Mouse (Mus musculus): ENCODE measurements around the gene Ralgps1. TPM values are rescaled to one million over a fixed set of nuclear protein-coding genes. Genes with fewer than 3 reads are reported as not detected.

The Ralgps1 gene
- polyA plus RNA-seq, 1 experiment from 2014 or later = 6.9 TPM

DNA sequence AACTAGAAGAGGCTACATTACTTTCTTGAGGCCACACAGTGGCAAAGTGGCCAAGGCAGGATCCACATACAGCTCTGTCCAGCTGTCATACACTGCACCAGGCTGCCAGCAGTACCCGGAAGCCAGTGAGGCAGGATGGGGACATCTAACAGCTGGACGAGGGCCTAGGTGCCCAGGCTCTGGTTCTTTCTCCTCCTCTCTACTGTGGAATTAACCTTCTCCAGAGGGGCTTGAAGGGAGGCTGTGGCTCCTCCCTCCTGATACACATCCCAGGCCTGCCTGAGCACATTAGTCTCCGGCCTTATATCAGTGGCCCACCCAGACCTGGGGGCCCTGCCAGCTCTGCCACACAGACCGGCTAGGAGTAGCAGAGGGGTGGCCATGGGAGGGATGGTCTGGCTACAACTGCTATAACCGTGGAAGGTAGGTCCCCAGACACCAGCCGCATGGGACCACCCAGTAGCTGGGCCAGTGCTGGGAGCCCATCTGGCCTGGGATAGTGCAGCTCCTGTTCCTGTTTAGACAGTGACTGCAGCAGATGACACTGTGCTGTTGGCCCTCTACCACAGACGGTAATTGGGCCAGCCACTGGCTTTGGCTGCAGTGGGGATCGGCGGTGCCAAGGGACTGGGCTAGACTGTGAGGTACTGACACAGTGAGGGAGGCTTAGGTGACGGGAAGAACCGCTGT, 192.9 kb downstream of the Ralgps1 start:
- H3K4me1 ChIP-seq = peaks cover 42% of the 10 kb centered on the region
- H3K27me3 ChIP-seq (ENCODE audit: low read depth, poor library complexity, severe bottlenecking) = no peaks in the 10 kb centered on the region
- H3K4me3 ChIP-seq = no peak overlapping the region
- no peaks in the 10 kb centered on the region for H3K36me3 ChIP-seq
- no peaks in the 10 kb centered on the region for H3K9me3 ChIP-seq (replicated peaks)
- H3K27ac ChIP-seq (replicated peaks) = peak overlapping the region; percentile 3; the same call in 1 of the 2 replicates
- no peak for DNase-seq (ENCODE audit: low spot score)
- 63% methylated on average over 11 of the region's 11 CpGs for WGBS

DNA sequence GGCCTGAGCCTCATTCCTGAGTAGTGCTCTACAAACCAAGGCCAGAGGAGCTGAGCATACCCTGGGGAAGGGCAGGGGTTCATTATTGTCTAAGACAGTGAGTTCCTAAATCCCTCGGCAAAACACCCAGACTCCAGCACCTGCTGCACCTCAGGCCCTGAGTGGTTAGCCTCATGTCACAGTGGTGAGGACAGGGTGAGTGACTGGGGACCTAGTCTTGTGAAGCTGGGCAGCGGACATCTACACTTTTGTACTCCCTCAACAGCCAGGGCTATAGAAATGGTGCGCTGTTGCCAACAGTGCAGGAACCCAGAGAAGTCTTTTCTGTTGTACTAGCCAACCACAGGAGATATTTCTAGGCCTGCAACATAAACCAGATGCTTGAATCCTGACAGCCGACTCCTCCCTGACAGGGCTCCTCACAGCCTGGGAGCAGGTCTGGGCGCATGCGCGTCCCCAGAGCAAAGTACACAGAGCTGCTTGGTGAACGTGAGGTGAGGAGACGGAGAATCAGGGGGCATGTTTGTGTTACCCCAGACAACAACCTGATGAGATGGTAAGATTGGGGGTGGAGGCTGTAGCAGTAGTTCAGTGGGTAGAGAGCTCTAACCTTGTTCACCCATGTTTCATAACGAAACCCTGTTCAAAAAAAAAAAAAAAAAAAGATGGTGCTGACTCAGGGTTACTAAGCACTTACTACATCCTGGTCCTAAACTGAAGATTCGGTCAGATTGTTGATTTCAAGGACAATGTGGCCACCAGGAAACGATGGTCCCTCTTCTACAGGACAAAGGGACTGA, 193.6 kb downstream of the Ralgps1 start:
- peak overlapping the region; percentile 73 for H3K27ac ChIP-seq (replicated peaks)

DNA sequence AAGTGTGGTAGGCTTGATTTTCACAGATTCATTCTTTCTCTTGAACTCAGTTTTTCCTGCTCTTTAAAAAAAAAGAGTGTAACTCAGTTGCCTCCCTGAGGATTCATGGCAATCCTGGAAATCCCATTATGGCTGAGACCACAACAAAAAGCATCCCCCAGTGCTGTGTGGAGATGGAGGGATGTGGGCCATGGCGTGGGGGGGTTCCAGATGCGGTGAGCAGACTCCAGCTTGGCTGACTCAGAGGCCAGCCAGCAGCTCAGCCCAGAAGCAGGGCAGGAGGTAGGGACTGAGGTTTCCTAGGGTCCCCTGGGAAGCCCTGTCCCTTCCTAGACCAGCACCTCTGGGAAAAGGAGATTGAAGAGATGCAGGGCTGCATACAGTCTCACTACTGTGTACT, 194.4 kb downstream of the Ralgps1 start:
- Histone ChIP-seq H3K27ac (replicated peaks) (peak overlapping the region; percentile 73), H3K36me3 (peaks cover 13% of the 10 kb centered on the region; the same call in 1 of the 2 replicates), H3K4me1 (peaks cover 42% of the 10 kb centered on the region), H3K27me3 (ENCODE audit: low read depth, poor library complexity, severe bottlenecking) (no peaks in the 10 kb centered on the region), H3K4me3 (no peak overlapping the region), H3K9me3 (replicated peaks) (no peaks in the 10 kb centered on the region)
- WGBS = 68% methylated on average over 2 of the region's 2 CpGs
- no peak for DNase-seq (ENCODE audit: low spot score)

More for the DNA sequence above, 193.6 kb downstream of the Ralgps1 start:
- no peaks in the 10 kb centered on the region for H3K27me3 ChIP-seq (ENCODE audit: low read depth, poor library complexity, severe bottlenecking)
- peaks cover 42% of the 10 kb centered on the region for H3K4me1 ChIP-seq
- no peaks in the 10 kb centered on the region for H3K9me3 ChIP-seq (replicated peaks)
- H3K4me3 ChIP-seq = no peak overlapping the region
- DNase-seq (ENCODE audit: low spot score) = no peak
- peaks cover 6% of the 10 kb centered on the region; the same call in 1 of the 2 replicates for H3K36me3 ChIP-seq
- 87% methylated on average over 12 of the region's 12 CpGs for WGBS

DNA sequence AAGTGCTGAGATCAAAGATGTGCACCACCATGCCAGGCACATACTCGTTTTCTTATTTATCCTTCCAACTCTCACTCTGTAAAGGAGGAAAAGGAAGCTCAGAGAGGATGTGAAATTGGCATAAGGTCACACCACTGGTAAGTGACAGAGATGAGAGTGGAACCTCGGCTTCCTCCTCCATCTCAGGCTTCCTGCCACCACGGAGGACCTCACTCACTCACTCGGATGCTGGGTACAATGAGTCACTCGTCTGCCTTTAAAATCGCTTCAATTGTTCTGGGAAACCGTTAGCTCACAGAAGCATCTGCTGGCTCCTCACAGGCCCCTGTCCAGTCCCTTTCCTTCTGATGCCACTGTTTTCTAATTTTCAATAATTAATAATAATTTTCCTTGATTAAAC, 194.8 kb downstream of the Ralgps1 start:
- Histone ChIP-seq H3K36me3 (peaks cover 15% of the 10 kb centered on the region; the same call in 1 of the 2 replicates), H3K4me3 (no peak overlapping the region), H3K4me1 (peaks cover 42% of the 10 kb centered on the region), H3K27me3 (ENCODE audit: low read depth, poor library complexity, severe bottlenecking) (no peaks in the 10 kb centered on the region), H3K27ac (replicated peaks) (peak overlapping the region; percentile 73; the same call in 1 of the 2 replicates), H3K9me3 (replicated peaks) (no peaks in the 10 kb centered on the region)
- no peak for DNase-seq (ENCODE audit: low spot score)
- WGBS = 67% methylated on average over 7 of the region's 7 CpGs

GRCm38 (mm10) chr2:33173686-33174085, 197.6 kb downstream of the Ralgps1 start:
- H3K4me1 ChIP-seq = peaks cover 35% of the 10 kb centered on the region
- H3K27ac ChIP-seq (replicated peaks) = no peak overlapping the region
- no peaks in the 10 kb centered on the region for H3K27me3 ChIP-seq (ENCODE audit: low read depth, poor library complexity, severe bottlenecking)
- WGBS = 95% methylated on average over 7 of the region's 7 CpGs
- no peak for DNase-seq (ENCODE audit: low spot score)
- no peak overlapping the region for H3K4me3 ChIP-seq
- H3K36me3 ChIP-seq = peaks cover 15% of the 10 kb centered on the region; the same call in 1 of the 2 replicates
- H3K9me3 ChIP-seq (replicated peaks) = no peaks in the 10 kb centered on the region

- DNase-seq (ENCODE audit: low spot score) = no peak
- WGBS = 85% methylated on average over 10 of the region's 10 CpGs
- H3K27ac ChIP-seq (replicated peaks) = 0 out of 2 replicates have a peak overlapping the region, but pooled peaks have one; percentile 33
These were observed 198.2 kb downstream of the Ralgps1 start for GRCm38 (mm10) chr2:33173126-33173525.

DNA sequence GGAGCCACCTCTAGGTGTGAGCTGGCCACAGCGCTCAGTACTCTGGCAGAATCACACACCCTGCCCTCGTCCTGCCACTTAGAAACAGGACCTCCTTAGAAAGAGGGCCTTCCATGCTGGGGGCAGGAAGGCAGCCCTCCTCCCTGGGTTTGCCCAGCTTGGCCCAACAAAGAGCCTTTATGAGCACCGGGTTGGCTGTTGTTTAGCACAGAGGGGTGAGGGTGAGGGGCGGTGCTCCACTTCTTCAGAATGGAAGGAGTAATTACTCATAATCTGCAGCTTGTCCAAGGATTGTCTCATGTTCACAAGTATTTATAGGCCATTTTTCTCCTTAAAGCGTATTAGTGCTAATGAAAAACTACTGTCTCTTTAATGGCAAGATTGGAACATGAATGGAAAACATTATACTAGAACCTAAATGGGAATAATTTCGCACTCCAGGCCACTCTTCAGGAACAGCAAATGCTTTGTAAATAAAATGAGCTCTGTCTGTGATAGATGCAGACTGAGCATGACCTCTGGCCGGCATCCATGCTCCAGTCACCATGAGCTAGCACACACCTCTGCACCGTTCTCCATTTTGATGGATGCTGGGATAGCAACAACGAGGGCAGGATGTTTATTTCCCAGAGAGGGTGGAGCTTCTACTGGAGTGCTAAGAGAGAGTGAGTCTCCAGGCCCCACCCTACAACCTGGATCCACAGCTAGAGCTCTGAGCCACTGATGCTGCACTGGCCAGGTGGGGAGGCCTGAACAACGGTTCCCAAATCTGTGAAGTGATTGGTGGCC, 200.3 kb downstream of the Ralgps1 start:
- Histone ChIP-seq H3K4me1 (peaks cover 14% of the 10 kb centered on the region), H3K9me3 (replicated peaks) (no peaks in the 10 kb centered on the region), H3K27me3 (ENCODE audit: low read depth, poor library complexity, severe bottlenecking) (no peaks in the 10 kb centered on the region), H3K27ac (replicated peaks) (peak overlapping the region; percentile 9; the same call in 1 of the 2 replicates), H3K4me3 (no peak overlapping the region), H3K36me3 (peaks cover 23% of the 10 kb centered on the region; the same call in 1 of the 2 replicates)
- WGBS = 81% methylated on average over 10 of the region's 10 CpGs
- no peak for DNase-seq (ENCODE audit: low spot score)

More at GRCm38 (mm10) chr2:33173126-33173525, 198.2 kb downstream of the Ralgps1 start:
- Histone ChIP-seq H3K9me3 (replicated peaks) (no peaks in the 10 kb centered on the region), H3K27me3 (ENCODE audit: low read depth, poor library complexity, severe bottlenecking) (no peaks in the 10 kb centered on the region), H3K4me3 (no peak overlapping the region), H3K4me1 (peaks cover 29% of the 10 kb centered on the region), H3K36me3 (peaks cover 20% of the 10 kb centered on the region; the same call in 1 of the 2 replicates)

GRCm38 (mm10) chr2:33169445-33169844, 201.8 kb downstream of the Ralgps1 start:
- H3K27ac ChIP-seq (replicated peaks) = no peak overlapping the region

GRCm38 (mm10) chr2:33167060-33167459, 204.2 kb downstream of the Ralgps1 start:
- WGBS = 91% methylated on average over 3 of the region's 3 CpGs
- Histone ChIP-seq H3K36me3 (peaks cover 12% of the 10 kb centered on the region; the same call in 1 of the 2 replicates), H3K27ac (replicated peaks) (no peak overlapping the region), H3K4me1 (peaks cover 17% of the 10 kb centered on the region), H3K27me3 (ENCODE audit: low read depth, poor library complexity, severe bottlenecking) (no peaks in the 10 kb centered on the region), H3K4me3 (no peak overlapping the region), H3K9me3 (replicated peaks) (no peaks in the 10 kb centered on the region)
- DNase-seq (ENCODE audit: low spot score) = no peak

More at GRCm38 (mm10) chr2:33169445-33169844, 201.8 kb downstream of the Ralgps1 start:
- peaks cover 17% of the 10 kb centered on the region for H3K4me1 ChIP-seq
- H3K9me3 ChIP-seq (replicated peaks) = no peaks in the 10 kb centered on the region
- H3K4me3 ChIP-seq = no peak overlapping the region
- peaks cover 23% of the 10 kb centered on the region; the same call in 1 of the 2 replicates for H3K36me3 ChIP-seq
- DNase-seq (ENCODE audit: low spot score) = no peak
- WGBS = 76% methylated on average over 6 of the region's 6 CpGs
- H3K27me3 ChIP-seq (ENCODE audit: low read depth, poor library complexity, severe bottlenecking) = no peaks in the 10 kb centered on the region

DNA sequence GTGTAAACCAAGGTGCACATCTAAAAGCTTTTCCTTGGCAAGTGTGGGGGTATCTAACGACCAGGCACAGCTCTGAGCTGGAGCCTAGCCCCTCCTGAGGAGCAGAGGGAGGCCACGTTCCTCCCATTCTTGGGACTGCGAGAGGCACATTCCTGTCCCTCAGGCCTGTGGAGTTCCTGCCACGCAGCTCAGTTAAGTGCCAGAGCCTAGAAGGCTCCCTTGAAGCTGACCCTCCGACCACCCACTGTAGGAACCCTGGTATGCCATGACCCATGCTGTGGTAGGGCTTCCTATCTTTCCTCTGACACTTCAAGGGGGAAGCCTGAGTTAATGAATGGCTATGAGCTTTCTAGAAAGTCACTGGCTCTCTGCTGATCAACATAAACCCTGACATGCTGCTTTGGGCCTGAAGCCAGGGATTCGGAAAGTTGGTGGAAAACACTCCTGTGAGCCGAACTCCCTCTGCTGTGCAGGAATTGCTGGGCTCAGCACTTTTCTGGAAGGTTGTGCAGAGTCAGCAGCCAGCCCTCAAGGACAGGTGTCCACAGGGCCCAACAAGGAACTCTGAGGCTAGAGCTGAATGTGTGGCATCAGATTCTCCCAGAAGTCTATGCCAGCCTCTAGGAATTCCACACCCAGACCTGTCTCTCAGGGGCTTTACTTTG, 205.4 kb downstream of the Ralgps1 start:
- H3K9me3 ChIP-seq (replicated peaks) = no peaks in the 10 kb centered on the region
- 72% methylated on average over 7 of the region's 7 CpGs for WGBS
- no peak overlapping the region for H3K27ac ChIP-seq (replicated peaks)
- no peak overlapping the region for H3K4me3 ChIP-seq
- H3K4me1 ChIP-seq = peaks cover 12% of the 10 kb centered on the region
- H3K36me3 ChIP-seq = 0 out of 2 replicates have a peak, but pooled peaks cover 8% of the 10 kb centered on the region
- no peaks in the 10 kb centered on the region for H3K27me3 ChIP-seq (ENCODE audit: low read depth, poor library complexity, severe bottlenecking)
- no peak for DNase-seq (ENCODE audit: low spot score)

- Histone ChIP-seq H3K4me3 (no peak overlapping the region), H3K36me3 (0 out of 2 replicates have a peak, but pooled peaks cover 8% of the 10 kb centered on the region), H3K27ac (replicated peaks) (no peak overlapping the region), H3K4me1 (peaks cover 12% of the 10 kb centered on the region), H3K27me3 (ENCODE audit: low read depth, poor library complexity, severe bottlenecking) (no peaks in the 10 kb centered on the region), H3K9me3 (replicated peaks) (no peaks in the 10 kb centered on the region)
- DNase-seq (ENCODE audit: low spot score) = no peak
- 85% methylated on average over 4 of the region's 4 CpGs for whole genome bisulfite sequencing
These were observed 206.1 kb downstream of the Ralgps1 start for GRCm38 (mm10) chr2:33165229-33165628.

DNA sequence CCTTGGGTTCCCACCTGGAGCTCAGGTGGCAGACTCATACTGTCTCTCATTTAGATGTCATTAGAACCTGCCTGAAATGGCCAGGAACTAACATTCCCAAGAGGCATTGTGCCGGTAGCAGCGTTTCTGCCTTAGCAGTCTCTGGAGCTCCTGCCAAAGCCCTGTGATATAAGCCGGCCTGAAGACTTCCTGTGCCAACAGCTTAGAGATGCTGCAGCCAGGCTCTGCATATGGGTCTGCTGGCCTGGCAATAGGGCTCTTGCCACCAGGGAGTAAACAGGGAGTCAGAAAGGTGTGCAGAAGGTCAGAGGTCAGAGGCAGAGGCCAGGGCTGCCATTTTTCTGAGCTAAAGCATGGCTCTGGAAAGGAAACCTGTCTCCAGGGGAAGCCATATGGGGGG, 206.6 kb downstream of the Ralgps1 start:
- no peak for DNase-seq (ENCODE audit: low spot score)
- WGBS = 86% methylated on average over 3 of the region's 3 CpGs
- Histone ChIP-seq H3K27me3 (ENCODE audit: low read depth, poor library complexity, severe bottlenecking) (no peaks in the 10 kb centered on the region), H3K4me3 (no peak overlapping the region), H3K9me3 (replicated peaks) (no peaks in the 10 kb centered on the region), H3K4me1 (peaks cover 13% of the 10 kb centered on the region), H3K36me3 (0 out of 2 replicates have a peak, but pooled peaks cover 8% of the 10 kb centered on the region), H3K27ac (replicated peaks) (no peak overlapping the region)
